Mouse (Mus musculus) kidney, adult 2 months (tissue): ENCODE data around the gene Ces4a. TPM values are rescaled to one million over a fixed set of nuclear protein-coding genes. Genes with fewer than 3 reads are reported as not detected.
A peak's percentile ranks its signal among the peaks of the same experiment; 100 is the strongest.
"Not testable (repeated sequence)": the region's sequence is repeated elsewhere in the genome, so short reads cannot be mapped to it uniquely, and the experiment has no call there.

Experiments used
- DNase-seq: peaks from one replicate; pipeline ENCODE4 v3.0.0; 2021
- H3K27ac ChIP-seq: fragments of 200-500 bp; 2 replicates; pipeline ENCODE4 v1.5.1; 2012; ENCODE audit warnings: low read depth, low read length, control low read depth, inconsistent platforms; ENCODE audit not compliant: insufficient read depth
- H3K27me3 ChIP-seq: fragments of 200-500 bp; replicated peaks from 2 replicates; pipeline ENCODE4 v1.6.1; 2012; ENCODE audit warnings: mild to moderate bottlenecking, moderate library complexity, low read length, inconsistent platforms; ENCODE audit not compliant: control insufficient read depth, insufficient read depth
- H3K36me3 ChIP-seq: fragments of 200-500 bp; 2 replicates; pipeline ENCODE4 v1.6.1; 2012; ENCODE audit warnings: mild to moderate bottlenecking, moderate library complexity, low read length, inconsistent platforms; ENCODE audit not compliant: control insufficient read depth, insufficient read depth
- H3K4me1 ChIP-seq: fragments of 200-500 bp; 2 replicates; pipeline ENCODE4 v1.6.1; 2011; ENCODE audit warnings: low read length; ENCODE audit not compliant: control insufficient read depth, insufficient read depth
- H3K4me3 ChIP-seq: fragments of 200-500 bp; 2 replicates; pipeline ENCODE4 v1.5.1; 2011; ENCODE audit warnings: mild to moderate bottlenecking, low read depth, low read length, control low read depth; ENCODE audit not compliant: insufficient read depth
- CTCF ChIP-seq: fragments of 200-500 bp; conservative IDR thresholded peaks from 2 replicates; pipeline ENCODE4 v1.5.1; 2011; ENCODE audit warnings: low read depth, mild to moderate bottlenecking, control low read depth, low read length, moderate library complexity, mixed read lengths; ENCODE audit not compliant: insufficient read depth, insufficient read length
- POLR2A ChIP-seq: fragments of 200-500 bp; IDR thresholded peaks from one replicate; pipeline ENCODE4 v1.6.1; 2011; ENCODE audit warnings: low read depth, low read length, control low read depth
- WGBS: fragments of 180-500 bp; shearing (Covaris S2); methylation state at CpG from one replicate; pipeline ENCODE4 v1.1.7; 2018; 5-methylcytosine and 5-hydroxymethylcytosine counted together
- polyA plus RNA-seq: library from polyadenylated mRNA; depleted of rRNA; stranded (reverse); fragments of >200 nt; gene quantifications from 2 replicates; pipeline ENCODE4 v1.2.3, GENCODE M21; 2012

Ces4a gene
- polyA plus RNA-seq, 1 experiment = not detected

GRCm38 (mm10) chr8:105170381-105171115 is 38.9 kb downstream of the Ces4a start, which contains the start of gene Cbfb:
Gene Cbfb (plus strand): TSS chr8:105170674.
- TF ChIP-seq POLR2A = peak; percentile 4
- no peak for TF ChIP-seq CTCF
- peak; percentile 99 for DNase-seq
- WGBS = 1% methylated on average over 74 of the region's 86 CpGs
- H3K36me3 ChIP-seq = no peaks in the 10 kb centered on the region
- peak within 1 kb of the TSS; percentile 99 for H3K4me3 ChIP-seq
- H3K27ac ChIP-seq = peak within 1 kb of the TSS; percentile 77
- H3K27me3 ChIP-seq = no peaks in the 10 kb centered on the region
- H3K4me1 ChIP-seq = no peaks in the 10 kb centered on the region; the same call in 1 of the 2 replicates

- Histone ChIP-seq H3K27me3 (no peaks in the 10 kb centered on the region), H3K36me3 (no peaks in the 10 kb centered on the region), H3K27ac (peak overlapping the region; percentile 77), H3K4me1 (no peaks in the 10 kb centered on the region; the same call in 1 of the 2 replicates), H3K4me3 (peak overlapping the region; percentile 99)
- 1% methylated on average over 92 of the region's 92 CpGs for WGBS
- no peak for TF ChIP-seq POLR2A
- TF ChIP-seq CTCF = no peak
- DNase-seq = peak; percentile 76
Measured at GRCm38 (mm10) chr8:105171116-105172002, 39.8 kb downstream of the Ces4a start.

DNA sequence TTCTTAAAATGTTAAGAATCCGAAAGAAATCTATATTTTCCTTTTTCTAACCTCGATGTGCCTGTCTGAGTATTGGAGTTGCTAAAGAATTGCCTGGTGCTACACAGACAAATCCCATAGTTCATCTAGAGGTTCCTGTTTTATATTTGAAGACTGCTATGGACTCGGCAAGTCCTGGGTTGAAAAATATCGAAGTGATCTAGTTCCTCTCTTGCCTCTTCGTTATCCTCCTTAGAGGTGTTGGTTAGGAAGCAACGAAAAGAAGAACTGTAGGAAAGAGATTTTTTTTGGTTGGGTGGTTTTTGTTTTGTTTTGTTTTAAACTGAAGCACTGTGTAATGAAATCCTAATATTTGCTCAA is 40.4 kb downstream of the Ces4a start:
- TF ChIP-seq POLR2A (no peak), CTCF (no peak)
- no peaks in the 10 kb centered on the region for H3K27me3 ChIP-seq
- DNase-seq = no peak
- H3K4me1 ChIP-seq = no peaks in the 10 kb centered on the region; the same call in 1 of the 2 replicates
- 21% methylated on average over 6 of the region's 6 CpGs for WGBS
- no peaks in the 10 kb centered on the region for H3K36me3 ChIP-seq
- H3K27ac ChIP-seq = no peak overlapping the region
- H3K4me3 ChIP-seq = no peak overlapping the region; the same call in 1 of the 2 replicates

- not testable (repeated sequence) for H3K4me3 ChIP-seq, H3K4me1 ChIP-seq, H3K27me3 ChIP-seq, DNase-seq, H3K36me3 ChIP-seq, H3K27ac ChIP-seq
- WGBS = 95% methylated on average over 3 of the region's 3 CpGs
Measured at GRCm38 (mm10) chr8:105175287-105175686, 43.7 kb downstream of the Ces4a start.

- DNase-seq = no peak
- WGBS = 84% methylated on average over 6 of the region's 6 CpGs
- H3K36me3 ChIP-seq = no peaks in the 10 kb centered on the region
- H3K4me1 ChIP-seq = no peaks in the 10 kb centered on the region
- TF ChIP-seq CTCF = no peak
- TF ChIP-seq POLR2A = no peak
- H3K27ac ChIP-seq = no peak overlapping the region
- no peak overlapping the region for H3K4me3 ChIP-seq
- H3K27me3 ChIP-seq = no peaks in the 10 kb centered on the region
Measured at GRCm38 (mm10) chr8:105178211-105178800, 46.7 kb downstream of the Ces4a start.

DNA sequence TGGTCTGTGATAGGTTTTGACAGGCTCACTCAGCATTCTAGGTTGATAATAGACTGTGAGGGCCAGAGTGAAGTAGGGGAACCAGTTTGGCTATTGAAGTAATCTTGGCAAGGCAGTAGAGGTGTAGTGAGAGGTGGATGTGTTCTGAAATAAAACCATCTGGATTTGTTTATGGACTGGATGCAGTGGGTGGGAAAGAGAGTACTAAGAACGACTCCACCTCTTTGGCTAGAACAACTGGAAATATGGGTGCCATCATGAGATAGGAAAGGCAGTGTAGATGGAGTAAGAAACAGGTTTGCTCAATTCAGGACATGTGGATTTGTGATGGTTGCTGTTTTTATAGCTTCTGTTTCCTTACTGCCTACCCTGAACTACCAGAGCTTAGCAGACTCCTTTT is 50.6 kb downstream of the Ces4a start:
- DNase-seq = no peak
- Histone ChIP-seq H3K27ac (no peak overlapping the region), H3K4me1 (no peaks in the 10 kb centered on the region), H3K27me3 (no peaks in the 10 kb centered on the region), H3K4me3 (no peak overlapping the region), H3K36me3 (no peaks in the 10 kb centered on the region)
- 71% methylated on average over 1 of the region's 1 CpGs for WGBS
- no peak for TF ChIP-seq POLR2A
- TF ChIP-seq CTCF = no peak
